Mouse (Mus musculus) hindbrain, embryonic 13.5 days (tissue): Measurements from ENCODE around the gene Grb14. TPM values are rescaled to one million over a fixed set of nuclear protein-coding genes. Genes with fewer than 3 reads are reported as not detected.
A peak's percentile ranks its signal among the peaks of the same experiment; 100 is the strongest.

Source experiments
- ATAC-seq: fragments of 200-750 bp; cut with Nextera tagmentation; 2 replicates; pipeline ENCODE4 v1.8.0; 2017; ENCODE audit warnings: moderate TSS enrichment; ENCODE audit not compliant: low FRiP score
- H3K27ac ChIP-seq: fragments of 300-500 bp; sonication (generic); 2 replicates; pipeline ENCODE4 v1.5.1; 2015; ENCODE audit warnings: inconsistent platforms, mild to moderate bottlenecking, moderate library complexity
- H3K27me3 ChIP-seq: fragments of 300-500 bp; sonication (generic); 2 replicates; pipeline ENCODE4 v1.6.1; 2015; ENCODE audit warnings: mild to moderate bottlenecking, inconsistent platforms
- H3K36me3 ChIP-seq: fragments of 300-500 bp; sonication (generic); 2 replicates; pipeline ENCODE4 v1.6.1; 2015; ENCODE audit warnings: mild to moderate bottlenecking, inconsistent platforms
- H3K4me1 ChIP-seq: fragments of 300-500 bp; sonication (generic); replicated peaks from 2 replicates; pipeline ENCODE4 v1.6.1; 2015; ENCODE audit warnings: inconsistent platforms
- H3K4me2 ChIP-seq: fragments of 300-500 bp; sonication (generic); 2 replicates; pipeline ENCODE4 v1.6.1; 2015; ENCODE audit warnings: inconsistent platforms, mild to moderate bottlenecking, moderate library complexity
- H3K4me3 ChIP-seq: fragments of 300-500 bp; sonication (generic); 2 replicates; pipeline ENCODE4 v1.5.1; 2015; ENCODE audit warnings: mild to moderate bottlenecking, inconsistent platforms
- H3K9ac ChIP-seq: fragments of 300-500 bp; sonication (generic); 2 replicates; pipeline ENCODE4 v1.6.1; 2015; ENCODE audit warnings: mild to moderate bottlenecking, inconsistent platforms
- H3K9me3 ChIP-seq: fragments of 300-500 bp; sonication (generic); 2 replicates; pipeline ENCODE4 v1.6.1; 2016; ENCODE audit warnings: inconsistent platforms
- WGBS: fragments of 180-500 bp; shearing (Covaris S2); methylation state at CpG from one replicate; pipeline ENCODE4 v1.1.7; 2015; 5-methylcytosine and 5-hydroxymethylcytosine counted together
- polyA plus RNA-seq: library from polyadenylated mRNA; unstranded; fragments of >200 nt; fragmentation: Nextera tagmentation; extraction: Ambion mirVana; gene quantifications from 2 replicates; pipeline ENCODE4 v1.2.1, GENCODE M21; 2015

Gene Grb14
- 16.4 and 19.0 TPM in 2 replicates for polyA plus RNA-seq

GRCm38 (mm10) chr2:65024887-65025286, at the start of gene Grb14:
Gene Grb14 (minus strand): TSS chr2:65024987.
- H3K27me3 ChIP-seq: peaks cover 8% of the 10 kb centered on the region; the same call in 1 of the 2 replicates
- no peak for ATAC-seq
- H3K27ac ChIP-seq: no peak within 1 kb of the TSS
- no peak within 1 kb of the TSS for H3K9ac ChIP-seq
- H3K4me3 ChIP-seq: no peak within 1 kb of the TSS
- H3K9me3 ChIP-seq: no peaks in the 10 kb centered on the region
- 91% methylated on average over 1 of the region's 1 CpGs for WGBS
- peaks cover 7% of the 10 kb centered on the region for H3K4me1 ChIP-seq
- H3K4me2 ChIP-seq: no peak within 1 kb of the TSS
- no peaks in the 10 kb centered on the region for H3K36me3 ChIP-seq

- no peak overlapping the region for H3K27ac ChIP-seq
- H3K4me1 ChIP-seq: peaks cover 6% of the 10 kb centered on the region
- H3K36me3 ChIP-seq: no peaks in the 10 kb centered on the region
- H3K9ac ChIP-seq: no peak overlapping the region
- H3K9me3 ChIP-seq: no peaks in the 10 kb centered on the region
- H3K4me3 ChIP-seq: no peak overlapping the region
- no peak overlapping the region for H3K4me2 ChIP-seq
- WGBS: 83% methylated on average over 3 of the region's 3 CpGs
- no peak for ATAC-seq
- H3K27me3 ChIP-seq: no peaks in the 10 kb centered on the region
Observed at GRCm38 (mm10) chr2:65072205-65072604, 47.4 kb upstream of the Grb14 start.

GRCm38 (mm10) chr2:65053764-65054163, 29.0 kb upstream of the Grb14 start:
- Histone ChIP-seq H3K4me1 (no peaks in the 10 kb centered on the region), H3K36me3 (no peaks in the 10 kb centered on the region), H3K9ac (no peak overlapping the region), H3K4me3 (no peak overlapping the region), H3K9me3 (no peaks in the 10 kb centered on the region), H3K27ac (no peak overlapping the region), H3K4me2 (no peak overlapping the region), H3K27me3 (no peaks in the 10 kb centered on the region)
- WGBS: 96% methylated on average over 2 of the region's 2 CpGs
- no peak for ATAC-seq

- ATAC-seq: no peak
- H3K27ac ChIP-seq: no peak overlapping the region
- H3K27me3 ChIP-seq: no peaks in the 10 kb centered on the region
- H3K9ac ChIP-seq: no peak overlapping the region
- no peak overlapping the region for H3K4me2 ChIP-seq
- no peaks in the 10 kb centered on the region for H3K36me3 ChIP-seq
- H3K4me1 ChIP-seq: no peaks in the 10 kb centered on the region
- WGBS: 94% methylated on average over 6 of the region's 6 CpGs
- no peaks in the 10 kb centered on the region for H3K9me3 ChIP-seq
- no peak overlapping the region for H3K4me3 ChIP-seq
Observed at GRCm38 (mm10) chr2:65052191-65053012, 27.6 kb upstream of the Grb14 start.

- H3K9me3 ChIP-seq: no peaks in the 10 kb centered on the region
- H3K36me3 ChIP-seq: no peaks in the 10 kb centered on the region
- no peaks in the 10 kb centered on the region for H3K4me1 ChIP-seq
- H3K27me3 ChIP-seq: no peaks in the 10 kb centered on the region
- no peak overlapping the region for H3K9ac ChIP-seq
- H3K27ac ChIP-seq: no peak overlapping the region
- no peak for ATAC-seq
- H3K4me2 ChIP-seq: no peak overlapping the region
- H3K4me3 ChIP-seq: no peak overlapping the region
- WGBS: 93% methylated on average over 3 of the region's 3 CpGs
Observed at GRCm38 (mm10) chr2:65050776-65051175, 26.0 kb upstream of the Grb14 start.

- H3K4me2 ChIP-seq: no peak overlapping the region
- no peak overlapping the region for H3K9ac ChIP-seq
- H3K27me3 ChIP-seq: no peaks in the 10 kb centered on the region
- no peak overlapping the region for H3K27ac ChIP-seq
- H3K36me3 ChIP-seq: no peaks in the 10 kb centered on the region
- no peaks in the 10 kb centered on the region for H3K4me1 ChIP-seq
- H3K9me3 ChIP-seq: no peaks in the 10 kb centered on the region
- 69% methylated on average over 6 of the region's 6 CpGs for WGBS
- no peak overlapping the region for H3K4me3 ChIP-seq
- ATAC-seq: no peak
Observed at GRCm38 (mm10) chr2:65048234-65049017, 23.6 kb upstream of the Grb14 start.

DNA sequence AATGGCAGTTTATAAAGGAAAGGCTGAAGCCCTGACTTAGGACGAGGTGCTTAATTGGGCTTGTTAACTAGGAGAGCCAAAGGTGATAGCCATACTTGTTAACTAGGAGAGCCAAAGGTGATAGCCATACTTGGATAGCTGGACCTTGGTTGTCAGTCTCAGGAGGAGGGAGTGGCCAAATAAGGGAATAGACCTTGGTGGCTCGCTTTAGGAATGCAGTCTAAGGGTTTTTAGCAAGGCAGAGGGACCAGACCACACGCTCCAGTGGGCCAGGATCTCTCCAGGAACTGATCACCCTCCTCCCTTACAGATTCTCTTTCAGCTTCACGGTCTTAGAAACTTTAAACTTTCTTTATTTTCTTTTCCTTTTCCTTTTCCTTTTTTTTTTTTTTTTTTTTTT, 13.4 kb upstream of the Grb14 start:
- Histone ChIP-seq H3K36me3 (no peaks in the 10 kb centered on the region), H3K4me3 (no peak overlapping the region), H3K27ac (no peak overlapping the region), H3K4me1 (no peaks in the 10 kb centered on the region), H3K9me3 (no peaks in the 10 kb centered on the region), H3K27me3 (no peaks in the 10 kb centered on the region), H3K9ac (no peak overlapping the region), H3K4me2 (no peak overlapping the region)
- 35% methylated on average over 4 of the region's 4 CpGs for WGBS
- no peak for ATAC-seq

DNA sequence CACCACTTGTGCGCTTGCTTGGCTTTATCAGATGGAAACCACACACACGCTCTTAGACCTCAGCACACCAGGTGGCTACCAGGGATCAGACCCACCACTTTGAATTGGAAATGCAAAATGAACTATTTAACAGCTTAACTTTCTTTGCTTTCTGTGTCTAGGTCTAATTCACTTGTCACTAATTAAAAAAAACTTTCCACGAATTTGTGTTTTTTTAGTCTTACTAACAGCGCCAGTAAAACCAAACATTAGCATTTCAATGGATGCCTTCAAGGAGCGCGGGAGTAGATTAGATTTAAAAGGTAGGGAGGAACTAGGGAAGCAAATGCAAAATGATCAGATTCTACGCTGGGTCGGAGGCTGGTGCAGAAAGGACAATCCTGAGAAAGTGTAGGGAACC, 12.8 kb upstream of the Grb14 start:
- Histone ChIP-seq H3K36me3 (no peaks in the 10 kb centered on the region), H3K9me3 (no peaks in the 10 kb centered on the region), H3K27ac (no peak overlapping the region), H3K4me1 (no peaks in the 10 kb centered on the region), H3K4me2 (no peak overlapping the region), H3K4me3 (no peak overlapping the region), H3K27me3 (no peaks in the 10 kb centered on the region), H3K9ac (no peak overlapping the region)
- ATAC-seq: no peak
- WGBS: 23% methylated on average over 8 of the region's 8 CpGs

DNA sequence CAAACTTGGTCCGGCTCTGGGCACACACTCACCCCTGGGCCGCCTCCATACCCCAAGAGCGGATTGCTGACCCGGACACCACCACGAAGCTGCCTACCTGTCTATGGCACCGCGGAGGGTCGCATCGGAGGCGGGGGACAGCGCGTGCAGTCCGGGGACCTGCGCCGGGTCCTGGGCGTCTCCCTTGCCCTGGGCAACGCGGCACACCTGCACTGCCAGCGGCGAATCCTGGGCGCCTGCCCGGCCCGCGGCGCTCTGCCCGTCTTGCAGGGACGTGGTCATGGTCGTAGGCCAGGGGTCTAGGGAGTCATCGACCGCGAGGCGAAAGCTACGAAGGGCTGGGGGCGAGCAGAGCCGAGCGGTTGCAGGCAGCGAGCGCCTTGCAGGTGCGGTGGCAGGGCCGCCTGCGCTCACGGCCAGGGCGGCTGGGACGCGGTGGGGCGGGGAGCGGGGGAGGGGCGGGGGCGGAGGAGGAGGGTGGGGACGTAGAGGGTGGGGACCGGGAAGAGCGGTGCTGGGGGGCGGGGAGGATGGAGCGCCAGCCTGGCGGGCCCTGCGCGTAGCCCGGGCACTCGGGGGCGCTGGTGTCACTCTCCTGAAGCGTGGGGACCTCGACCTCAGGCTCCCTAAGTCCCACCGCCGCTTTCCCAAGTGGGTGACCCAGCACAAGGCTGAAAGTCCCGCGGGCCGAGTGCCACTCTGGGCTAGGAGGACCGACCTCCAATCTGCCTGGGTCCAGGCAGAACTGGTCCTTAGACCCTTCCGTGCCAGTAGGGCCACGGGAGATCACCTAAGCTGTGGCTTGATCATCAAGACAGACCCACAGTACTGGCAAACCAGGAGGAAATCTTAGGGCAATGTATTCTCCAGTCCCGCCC, 2.2 kb downstream of the Grb14 start:
- Histone ChIP-seq H3K4me1 (peaks cover 7% of the 10 kb centered on the region), H3K36me3 (no peaks in the 10 kb centered on the region), H3K9me3 (no peaks in the 10 kb centered on the region), H3K9ac (peak overlapping the region; percentile 79), H3K27me3 (peaks cover 8% of the 10 kb centered on the region; the same call in 1 of the 2 replicates), H3K4me2 (peak overlapping the region; percentile 83), H3K4me3 (peak overlapping the region; percentile 69), H3K27ac (peak overlapping the region; percentile 53; the same call in 1 of the 2 replicates)
- WGBS: under 1% methylated on average over 62 of the region's 71 CpGs
- peak; percentile 88 for ATAC-seq

DNA sequence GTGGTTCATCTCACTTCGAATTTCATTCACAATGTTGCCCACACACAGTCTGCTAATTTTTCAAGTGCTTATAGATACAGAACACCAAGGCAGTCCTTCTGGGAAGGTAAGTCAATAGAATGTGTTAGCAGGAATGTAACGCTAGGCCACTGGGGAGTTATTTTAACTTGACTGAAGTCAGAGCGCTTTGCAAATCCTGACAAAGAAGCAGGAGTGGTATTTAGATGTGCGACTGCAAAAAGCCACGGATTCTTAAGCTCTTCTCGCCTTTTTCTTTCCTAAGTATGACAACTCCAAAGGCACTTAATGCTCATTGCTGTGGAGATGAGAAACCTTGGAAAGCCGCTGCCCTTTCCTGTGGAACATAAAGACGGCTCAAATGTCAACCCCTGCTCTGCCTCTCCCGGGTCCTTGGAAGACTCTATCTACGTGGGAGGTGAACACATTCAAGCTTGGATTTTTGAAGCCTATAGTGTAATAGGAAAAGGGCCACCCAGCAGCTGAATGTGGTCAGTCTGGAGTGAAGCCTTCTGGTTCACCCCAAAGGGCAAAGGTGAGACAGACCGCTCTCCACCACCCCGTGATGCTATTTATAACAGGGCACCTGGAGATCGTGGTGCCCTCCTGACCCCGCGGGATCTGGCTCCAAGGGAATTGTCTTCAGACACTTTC, 3.0 kb downstream of the Grb14 start:
- ATAC-seq: peak; percentile 65
- no peaks in the 10 kb centered on the region for H3K9me3 ChIP-seq
- peaks cover 7% of the 10 kb centered on the region for H3K4me1 ChIP-seq
- H3K4me2 ChIP-seq: peak overlapping the region; percentile 83
- peak overlapping the region; percentile 69 for H3K4me3 ChIP-seq
- peaks cover 8% of the 10 kb centered on the region; the same call in 1 of the 2 replicates for H3K27me3 ChIP-seq
- peak overlapping the region; percentile 79 for H3K9ac ChIP-seq
- WGBS: 10% methylated on average over 15 of the region's 15 CpGs
- H3K27ac ChIP-seq: 0 out of 2 replicates have a peak overlapping the region, but pooled peaks have one; percentile 53
- H3K36me3 ChIP-seq: no peaks in the 10 kb centered on the region

DNA sequence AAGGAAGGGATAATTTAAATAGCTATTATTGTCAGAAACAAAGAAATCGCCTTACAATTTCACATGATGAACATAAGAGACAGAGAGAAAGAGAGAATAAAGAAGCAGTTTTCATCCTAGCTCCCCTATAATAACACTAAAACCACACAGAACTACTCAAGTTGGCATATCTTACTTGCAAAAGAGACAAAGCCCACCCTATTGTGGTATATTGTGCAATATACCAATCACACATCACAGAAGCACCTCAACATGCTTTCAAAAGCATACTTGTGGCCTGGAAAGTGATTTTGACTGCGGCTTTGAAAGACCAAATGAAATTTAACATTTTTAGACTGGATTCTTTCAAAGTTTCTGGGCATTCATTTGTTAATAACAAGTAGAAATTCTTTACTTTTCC, 7.4 kb downstream of the Grb14 start:
- H3K27ac ChIP-seq: no peak overlapping the region
- peaks cover 7% of the 10 kb centered on the region for H3K4me1 ChIP-seq
- no peaks in the 10 kb centered on the region for H3K36me3 ChIP-seq
- no peak for ATAC-seq
- H3K27me3 ChIP-seq: peaks cover 8% of the 10 kb centered on the region; the same call in 1 of the 2 replicates
- H3K9ac ChIP-seq: no peak overlapping the region
- no peak overlapping the region for H3K4me3 ChIP-seq
- no peak overlapping the region for H3K4me2 ChIP-seq
- WGBS: 93% methylated on average over 2 of the region's 2 CpGs
- no peaks in the 10 kb centered on the region for H3K9me3 ChIP-seq
